Mouse (Mus musculus): Measurements from ENCODE around the gene Nf2. TPM values are rescaled to one million over a fixed set of nuclear protein-coding genes. Genes with fewer than 3 reads are reported as not detected.

Nf2 gene
- polyA plus RNA-seq, 1 experiment: 38.0 TPM

DNA sequence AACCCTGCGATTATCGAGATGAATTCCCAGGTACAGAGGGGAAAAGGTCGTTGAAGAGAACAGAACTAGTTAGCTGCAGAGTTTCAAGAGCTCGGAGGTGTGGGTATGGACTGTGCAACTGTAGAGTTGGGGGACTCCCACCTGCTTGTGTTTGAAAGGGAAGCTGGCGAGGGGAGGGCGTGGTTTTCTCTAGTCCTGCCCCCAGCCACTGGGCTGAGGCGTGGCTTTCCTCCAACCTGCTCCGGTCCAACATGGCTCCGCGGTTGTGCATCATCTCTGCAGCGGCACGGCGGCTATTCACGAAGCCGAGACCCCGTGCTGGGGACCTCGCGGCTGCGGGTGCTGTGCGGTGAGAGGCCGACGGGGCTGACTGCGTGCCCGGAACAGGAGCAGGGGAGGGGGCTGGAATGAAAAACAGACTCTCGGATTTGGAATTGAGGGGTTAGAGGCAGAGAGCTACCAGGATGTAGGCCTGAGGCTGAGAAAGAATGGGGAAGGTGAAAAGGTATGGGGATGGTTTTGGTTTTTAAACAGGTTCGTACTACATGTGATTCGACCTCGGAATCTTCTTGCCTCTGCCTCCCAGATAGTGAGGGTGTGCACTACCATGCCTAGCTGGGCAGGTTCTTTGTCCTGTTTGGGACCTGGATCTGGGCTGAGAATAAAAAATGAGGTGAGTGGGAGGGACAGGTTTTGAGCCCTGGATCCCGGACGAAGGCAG, 24.6 kb upstream of the Nf2 start, which contains the start of gene Nipsnap1:
TSS of gene Nipsnap1 (plus strand) at position 197 of the 721 bp plus-strand sequence.
- Histone ChIP-seq H3K4me3 (replicated peaks; ENCODE audit: control insufficient read depth, low read depth, low read length) (peak within 1 kb of the TSS; percentile 47), H3K4me1 (ENCODE audit: control insufficient read depth, insufficient read depth, low read length) (peaks cover 4% of the 10 kb centered on the region), H3K27ac (ENCODE audit: control insufficient read depth, insufficient read depth, low read depth, low read length, poor library complexity) (no peak within 1 kb of the TSS)
- TF ChIP-seq POLR2A (IDR thresholded peaks at IDR 0.05; ENCODE audit: borderline replicate concordance, control insufficient read depth, low read depth, low read length) (peak; percentile 15; the same call in 1 of the 2 replicates), CTCF (IDR thresholded peaks at IDR 0.05; ENCODE audit: control insufficient read depth, insufficient read depth, low read length) (no peak)
- under 1% methylated on average over 30 of the region's 30 CpGs for WGBS

DNA sequence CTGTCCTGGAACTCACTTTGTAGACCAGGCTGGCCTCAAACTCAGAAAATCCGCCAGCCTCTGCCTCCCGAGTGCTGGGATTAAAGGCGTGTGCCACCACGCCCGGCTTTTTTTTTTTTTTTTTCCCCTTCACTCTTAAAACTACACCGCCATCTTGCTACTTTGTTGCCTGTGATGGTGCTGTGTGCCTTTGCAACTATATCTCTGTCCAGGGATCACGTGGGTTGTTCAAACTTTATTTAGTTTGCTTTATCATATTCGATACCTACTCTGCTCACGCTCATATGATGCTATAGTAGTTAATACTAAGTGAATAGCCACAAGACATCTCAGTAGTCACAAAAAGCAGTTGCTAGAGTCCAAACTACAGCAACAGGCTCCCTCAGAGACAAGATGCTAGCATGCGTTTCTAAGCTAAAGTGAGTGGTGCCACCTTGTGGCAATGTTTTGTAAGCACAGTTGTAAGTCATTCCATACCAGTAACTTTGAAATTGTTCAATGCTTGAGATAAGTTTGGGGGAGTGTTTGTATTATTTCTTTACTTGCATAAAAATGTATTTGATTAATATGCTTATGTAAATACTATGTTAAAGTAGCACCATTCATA, 16.4 kb upstream of the Nf2 start:
- TF ChIP-seq CTCF (IDR thresholded peaks at IDR 0.05; ENCODE audit: control insufficient read depth, insufficient read depth, low read length): 0 out of 2 replicates have a peak, but pooled peaks have one; percentile 15
- TF ChIP-seq POLR2A (IDR thresholded peaks at IDR 0.05; ENCODE audit: borderline replicate concordance, control insufficient read depth, low read depth, low read length): no peak
- WGBS: 42% methylated on average over 10 of the region's 10 CpGs
- Histone ChIP-seq H3K4me1 (ENCODE audit: control insufficient read depth, insufficient read depth, low read length) (no peaks in the 10 kb centered on the region), H3K27ac (ENCODE audit: control insufficient read depth, insufficient read depth, low read depth, low read length, poor library complexity) (no peak overlapping the region), H3K4me3 (replicated peaks; ENCODE audit: control insufficient read depth, low read depth, low read length) (no peak overlapping the region)

DNA sequence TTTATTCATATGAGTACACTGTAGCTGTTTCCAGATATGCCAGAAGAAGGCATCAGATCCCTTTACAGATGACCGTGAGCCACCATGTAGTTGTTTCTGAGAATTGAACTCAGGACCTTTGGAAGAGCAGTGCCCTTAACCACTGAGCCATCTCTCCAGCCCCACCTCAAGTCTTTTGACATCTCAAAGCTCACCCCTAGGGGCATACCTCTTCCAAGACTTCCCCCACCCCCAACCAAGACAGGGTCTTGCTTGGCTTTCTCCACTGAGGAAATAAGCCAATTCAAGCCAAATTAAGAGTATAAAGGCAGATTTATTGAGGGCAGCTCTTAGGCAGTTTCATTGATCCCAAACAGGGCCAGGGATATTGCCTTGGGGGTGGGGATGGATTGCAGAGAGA, 13.4 kb upstream of the Nf2 start:
- Histone ChIP-seq H3K27ac (ENCODE audit: control insufficient read depth, insufficient read depth, low read depth, low read length, poor library complexity) (no peak overlapping the region), H3K4me1 (ENCODE audit: control insufficient read depth, insufficient read depth, low read length) (no peaks in the 10 kb centered on the region), H3K4me3 (replicated peaks; ENCODE audit: control insufficient read depth, low read depth, low read length) (no peak overlapping the region)
- WGBS: 96% methylated on average over 1 of the region's 1 CpGs
- TF ChIP-seq CTCF (IDR thresholded peaks at IDR 0.05; ENCODE audit: control insufficient read depth, insufficient read depth, low read length) (no peak), POLR2A (IDR thresholded peaks at IDR 0.05; ENCODE audit: borderline replicate concordance, control insufficient read depth, low read depth, low read length) (no peak)

DNA sequence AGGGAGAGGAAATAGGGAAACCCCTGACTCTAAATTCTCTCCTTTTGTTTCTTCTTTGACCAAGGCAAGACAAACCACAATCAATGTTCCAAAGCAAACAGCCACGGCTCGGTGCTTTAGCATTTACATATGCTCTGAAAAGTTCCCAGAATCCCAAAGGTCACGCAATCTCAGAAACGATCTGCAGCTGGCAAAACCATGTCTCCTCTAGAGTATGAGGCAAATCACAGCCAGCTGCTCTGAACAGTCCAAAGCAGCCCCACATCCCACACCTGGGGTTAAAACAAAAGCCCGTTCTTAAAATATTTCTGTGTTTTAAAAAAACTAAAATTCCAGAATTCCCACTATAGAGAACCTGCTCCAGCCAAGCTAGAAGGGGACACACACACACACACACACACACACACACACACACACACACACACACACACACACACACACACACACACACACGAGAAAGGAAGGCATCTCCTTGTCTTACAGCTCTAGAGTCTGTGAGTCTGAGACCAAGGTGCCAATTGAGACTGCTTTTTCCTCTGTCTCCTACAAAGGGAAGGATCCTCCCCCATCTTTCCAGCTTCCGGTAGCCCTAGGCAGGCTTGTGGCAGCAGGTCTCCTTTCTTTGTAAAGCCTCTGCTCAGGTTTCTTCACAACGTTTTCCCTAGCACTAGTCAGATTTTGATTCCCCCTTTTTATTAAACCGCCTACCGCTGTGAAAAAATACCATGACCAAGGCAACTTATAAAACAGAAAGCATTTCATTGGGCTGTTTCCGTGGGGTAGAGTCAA, 12.7 kb upstream of the Nf2 start:
- H3K4me3 ChIP-seq (replicated peaks; ENCODE audit: control insufficient read depth, low read depth, low read length): no peak overlapping the region
- H3K4me1 ChIP-seq (ENCODE audit: control insufficient read depth, insufficient read depth, low read length): no peaks in the 10 kb centered on the region
- H3K27ac ChIP-seq (ENCODE audit: control insufficient read depth, insufficient read depth, low read depth, low read length, poor library complexity): no peak overlapping the region
- TF ChIP-seq CTCF (IDR thresholded peaks at IDR 0.05; ENCODE audit: control insufficient read depth, insufficient read depth, low read length): no peak
- no peak for TF ChIP-seq POLR2A (IDR thresholded peaks at IDR 0.05; ENCODE audit: borderline replicate concordance, control insufficient read depth, low read depth, low read length)
- WGBS: 53% methylated on average over 11 of the region's 11 CpGs

DNA sequence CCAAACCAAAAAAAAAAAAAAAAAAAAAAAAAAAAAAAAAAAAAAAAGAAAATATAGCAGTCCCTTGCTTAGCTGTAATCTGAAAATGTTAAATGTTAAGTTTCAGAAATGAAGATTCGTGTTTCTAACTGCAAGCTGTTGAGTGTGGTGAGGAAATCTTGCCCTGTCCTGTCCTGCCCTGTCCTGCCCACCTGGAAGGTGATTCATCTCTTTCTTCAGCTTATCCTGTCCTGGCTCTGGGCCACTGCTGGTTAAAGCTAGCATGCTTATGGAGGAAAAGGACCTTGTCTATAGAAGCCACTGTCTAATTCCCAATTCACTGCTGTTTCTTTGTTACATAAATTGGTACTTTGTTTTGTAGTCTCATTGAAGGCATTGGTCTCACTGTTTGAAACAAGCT, 11.7 kb upstream of the Nf2 start:
- 40% methylated on average over 1 of the region's 1 CpGs for WGBS
- H3K27ac ChIP-seq (ENCODE audit: control insufficient read depth, insufficient read depth, low read depth, low read length, poor library complexity): no peak overlapping the region
- H3K4me1 ChIP-seq (ENCODE audit: control insufficient read depth, insufficient read depth, low read length): no peaks in the 10 kb centered on the region
- TF ChIP-seq CTCF (IDR thresholded peaks at IDR 0.05; ENCODE audit: control insufficient read depth, insufficient read depth, low read length) (no peak), POLR2A (IDR thresholded peaks at IDR 0.05; ENCODE audit: borderline replicate concordance, control insufficient read depth, low read depth, low read length) (no peak)
- no peak overlapping the region for H3K4me3 ChIP-seq (replicated peaks; ENCODE audit: control insufficient read depth, low read depth, low read length)

DNA sequence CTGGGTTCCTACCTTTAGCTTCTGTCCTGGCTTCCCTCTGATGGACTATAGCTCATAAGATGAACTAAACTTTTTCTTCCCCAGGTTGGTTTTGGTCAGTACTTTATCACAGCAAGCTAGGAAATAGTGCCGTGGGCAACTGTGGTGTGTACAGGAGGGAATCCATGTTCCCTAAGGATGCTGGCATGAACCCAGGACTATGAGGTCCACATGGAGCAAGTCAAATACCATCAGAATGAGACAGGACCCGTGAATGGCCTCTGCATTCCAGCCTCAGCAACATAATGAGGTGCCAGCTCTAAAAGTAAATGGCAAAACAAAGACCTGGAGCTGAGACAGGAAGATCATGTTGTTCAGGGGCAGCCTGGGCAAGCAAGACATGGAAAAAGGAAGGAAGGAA, 9.1 kb upstream of the Nf2 start:
- WGBS: 44% methylated on average over 2 of the region's 2 CpGs
- TF ChIP-seq CTCF (IDR thresholded peaks at IDR 0.05; ENCODE audit: control insufficient read depth, insufficient read depth, low read length): no peak
- TF ChIP-seq POLR2A (IDR thresholded peaks at IDR 0.05; ENCODE audit: borderline replicate concordance, control insufficient read depth, low read depth, low read length): no peak
- no peak overlapping the region for H3K27ac ChIP-seq (ENCODE audit: control insufficient read depth, insufficient read depth, low read depth, low read length, poor library complexity)
- no peak overlapping the region for H3K4me3 ChIP-seq (replicated peaks; ENCODE audit: control insufficient read depth, low read depth, low read length)
- no peaks in the 10 kb centered on the region for H3K4me1 ChIP-seq (ENCODE audit: control insufficient read depth, insufficient read depth, low read length)

DNA sequence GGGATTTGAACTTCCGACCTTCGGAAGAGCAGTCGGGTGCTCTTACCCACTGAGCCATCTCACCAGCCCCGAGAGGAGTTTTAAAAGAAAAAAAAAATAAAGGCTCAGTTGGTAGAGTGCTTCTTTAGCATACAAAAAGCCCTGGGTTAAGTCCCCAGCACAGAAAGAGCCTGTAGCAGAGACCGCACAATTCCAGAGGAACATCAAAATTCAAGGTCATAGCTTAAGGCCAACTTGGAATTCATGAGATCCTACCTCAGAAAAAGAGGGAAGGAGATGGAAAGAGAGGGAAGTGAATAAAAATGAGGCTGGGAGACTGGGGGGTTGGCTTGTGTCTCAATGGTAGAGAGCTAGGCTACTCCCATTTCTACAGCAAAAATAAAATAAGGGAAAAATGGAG, 4.8 kb upstream of the Nf2 start:
- no peaks in the 10 kb centered on the region for H3K4me1 ChIP-seq (ENCODE audit: control insufficient read depth, insufficient read depth, low read length)
- TF ChIP-seq CTCF (IDR thresholded peaks at IDR 0.05; ENCODE audit: control insufficient read depth, insufficient read depth, low read length): no peak
- no peak for TF ChIP-seq POLR2A (IDR thresholded peaks at IDR 0.05; ENCODE audit: borderline replicate concordance, control insufficient read depth, low read depth, low read length)
- WGBS: 83% methylated on average over 5 of the region's 5 CpGs
- no peak overlapping the region for H3K4me3 ChIP-seq (replicated peaks; ENCODE audit: control insufficient read depth, low read depth, low read length)
- no peak overlapping the region for H3K27ac ChIP-seq (ENCODE audit: control insufficient read depth, insufficient read depth, low read depth, low read length, poor library complexity)

DNA sequence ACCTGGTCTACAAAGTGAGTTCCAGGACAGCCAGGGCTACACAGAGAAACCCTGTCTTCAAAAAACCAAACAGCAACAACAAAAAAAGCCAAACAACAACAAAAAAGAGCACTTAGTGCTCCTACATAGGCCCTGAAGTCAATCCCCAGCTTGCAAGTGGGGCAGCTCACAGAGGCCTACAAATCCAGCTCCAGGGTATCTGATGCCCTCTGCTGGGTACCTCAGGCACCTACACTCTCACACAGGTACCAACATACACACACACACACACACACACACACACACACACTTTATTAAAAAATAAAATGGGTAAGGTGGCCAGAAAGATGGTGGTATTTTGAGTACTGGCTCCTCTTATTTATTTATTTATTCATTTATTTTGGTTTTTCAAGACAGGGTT, 3.7 kb upstream of the Nf2 start:
- no peak for TF ChIP-seq CTCF (IDR thresholded peaks at IDR 0.05; ENCODE audit: control insufficient read depth, insufficient read depth, low read length)
- TF ChIP-seq POLR2A (IDR thresholded peaks at IDR 0.05; ENCODE audit: borderline replicate concordance, control insufficient read depth, low read depth, low read length): no peak
- Histone ChIP-seq H3K4me1 (ENCODE audit: control insufficient read depth, insufficient read depth, low read length) (no peaks in the 10 kb centered on the region), H3K4me3 (replicated peaks; ENCODE audit: control insufficient read depth, low read depth, low read length) (no peak overlapping the region), H3K27ac (ENCODE audit: control insufficient read depth, insufficient read depth, low read depth, low read length, poor library complexity) (no peak overlapping the region)
